Mouse (Mus musculus): ENCODE measurements around the gene Mknk2.

GRCm38 (mm10) chr10:80702536-80703390 lies 24.9 kb upstream of the Mknk2 start:
- TF ChIP-seq CTCF (conservative IDR thresholded peaks at IDR 0.05; ENCODE audit: low read length) (no peak), POU5F1 (IDR thresholded peaks at IDR 0.05; ENCODE audit: borderline replicate concordance, low read length) (no peak), NANOG (IDR thresholded peaks at IDR 0.05; ENCODE audit: borderline replicate concordance, low read length) (no peak)
